Mouse (Mus musculus) thymus, postnatal 36 days (tissue): ENCODE data around the gene 2210016F16Rik.
A peak's percentile ranks its signal among the peaks of the same experiment; 100 is the strongest.
"Not testable (repeated sequence)": the region's sequence is repeated elsewhere in the genome, so short reads cannot be mapped to it uniquely, and the experiment has no call there.

Experiments
- DNase-seq, 2 experiments: peaks; one replicate each; pipeline ENCODE4 v3.0.0; 2022; ENCODE audit warnings: mixed read lengths in 2 of 2

The 2210016F16Rik gene

DNA sequence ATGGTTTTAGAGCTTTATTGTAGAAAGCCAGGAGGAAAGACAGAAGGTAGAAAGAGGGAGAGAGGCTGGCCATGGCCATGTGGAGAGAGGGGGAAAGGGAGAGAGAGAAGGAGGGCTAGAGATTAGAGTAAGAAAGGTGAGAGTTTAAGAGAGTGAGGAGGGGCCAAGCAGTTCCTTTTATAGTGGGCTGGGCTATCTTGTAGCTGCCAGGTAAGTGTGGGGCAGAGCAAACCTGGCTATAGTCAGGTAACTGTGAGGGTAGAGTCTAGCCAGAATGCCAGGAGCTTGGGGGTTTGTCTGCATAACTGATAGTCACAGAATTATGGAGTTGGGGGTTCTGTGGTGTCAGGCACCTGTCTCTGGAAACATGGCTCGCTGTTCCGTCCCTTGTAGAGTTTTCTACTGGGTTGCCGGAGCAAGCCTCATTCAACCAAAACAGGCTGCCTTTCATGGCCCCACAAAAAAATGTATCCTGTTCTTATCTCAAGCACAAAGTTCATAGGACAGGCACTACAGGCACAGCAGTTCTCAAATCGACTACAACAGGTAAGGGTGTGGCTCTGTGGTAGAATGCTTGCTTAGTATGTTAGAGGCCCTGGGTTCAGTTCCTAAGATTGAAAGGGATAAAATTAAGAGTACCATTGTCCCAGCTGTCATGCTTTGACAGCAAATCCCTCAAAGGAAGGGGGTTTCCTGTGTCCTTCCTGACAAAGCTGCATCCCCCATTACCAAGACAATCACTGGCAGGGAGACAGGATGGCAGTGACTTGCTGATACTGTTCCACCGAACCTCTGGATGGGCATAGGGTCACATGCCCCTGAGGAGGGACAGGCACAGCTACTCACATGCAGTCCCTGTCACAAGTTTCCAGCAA lies 12.5 kb downstream of the 2210016F16Rik start:
- no peak for DNase-seq

DNA sequence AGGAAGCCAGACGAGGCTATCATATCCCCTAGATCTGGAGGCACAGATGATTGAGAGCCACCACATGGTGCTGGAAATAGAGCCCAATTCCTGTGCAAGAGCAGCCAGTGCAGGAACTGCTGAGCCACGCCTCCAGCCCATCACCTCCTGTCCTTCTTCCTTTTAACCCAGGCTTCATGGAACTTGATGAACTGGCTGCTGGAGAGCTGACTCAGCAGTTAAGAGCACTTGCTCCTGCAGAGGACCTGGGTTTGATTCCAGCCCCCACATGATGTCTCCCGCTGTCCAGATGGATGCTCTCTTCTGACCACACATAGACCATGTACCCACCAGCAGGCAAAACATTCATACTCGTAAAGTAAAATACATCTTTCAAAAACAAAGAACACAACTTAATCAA lies 16.2 kb downstream of the 2210016F16Rik start:
- no peak for DNase-seq

DNA sequence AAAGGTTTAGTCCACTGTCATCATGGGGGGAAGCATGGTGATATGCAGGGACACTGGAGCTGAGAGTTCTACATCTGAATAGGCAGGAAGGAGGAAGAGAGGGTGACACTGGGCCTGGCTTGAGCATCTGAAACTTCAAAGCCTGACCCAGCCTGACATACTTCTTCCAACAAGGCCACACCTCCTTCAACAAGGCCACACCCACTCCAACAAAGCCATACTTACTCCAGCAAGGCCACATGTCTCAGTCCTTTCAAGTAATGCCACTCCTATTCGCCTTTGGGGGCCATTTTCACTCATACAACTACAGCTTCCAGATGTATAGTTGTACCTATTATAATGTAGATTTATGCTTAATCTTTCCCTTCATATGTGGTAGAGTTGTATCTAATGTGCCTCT lies 17.4 kb downstream of the 2210016F16Rik start:
- DNase-seq: no peak

DNA sequence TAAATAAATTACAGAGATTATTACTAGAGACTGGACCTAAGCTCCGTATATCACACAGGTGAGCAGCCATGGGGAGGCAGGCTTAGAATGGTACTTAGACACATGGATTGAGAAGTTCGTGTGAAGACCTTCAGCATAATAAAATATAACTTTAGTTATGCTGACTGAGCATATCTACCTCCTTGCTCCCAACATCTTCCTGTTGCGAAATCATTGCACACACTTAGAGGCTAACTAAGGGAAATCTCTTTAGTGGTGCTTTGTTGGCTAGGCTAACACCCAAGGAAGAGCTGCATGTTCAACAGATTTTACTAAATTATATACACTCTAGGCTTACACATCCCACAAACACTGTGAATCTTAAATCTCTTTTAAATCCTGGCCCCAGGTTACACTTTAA lies 18.7 kb downstream of the 2210016F16Rik start:
- no peak for DNase-seq

DNA sequence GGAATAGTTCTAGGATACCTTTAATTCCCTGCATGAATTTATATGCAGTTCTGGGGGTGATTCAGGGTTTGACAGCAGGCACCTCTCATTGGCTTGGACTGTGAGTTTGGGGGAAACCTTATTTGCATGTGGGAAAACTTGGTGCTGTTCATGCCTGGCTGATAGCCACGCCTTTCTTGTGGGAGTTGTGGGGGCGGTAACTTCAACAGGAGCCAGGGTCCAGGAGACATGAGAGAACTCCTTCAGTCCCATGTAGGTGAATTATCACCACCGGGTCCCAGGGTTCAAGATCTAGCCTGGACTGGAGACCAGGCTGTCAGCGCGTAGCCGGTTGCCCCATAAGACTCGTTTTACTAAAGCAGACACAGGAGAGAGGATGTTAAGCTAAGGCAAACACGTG lies 19.8 kb downstream of the 2210016F16Rik start:
- not testable (repeated sequence) for DNase-seq

DNA sequence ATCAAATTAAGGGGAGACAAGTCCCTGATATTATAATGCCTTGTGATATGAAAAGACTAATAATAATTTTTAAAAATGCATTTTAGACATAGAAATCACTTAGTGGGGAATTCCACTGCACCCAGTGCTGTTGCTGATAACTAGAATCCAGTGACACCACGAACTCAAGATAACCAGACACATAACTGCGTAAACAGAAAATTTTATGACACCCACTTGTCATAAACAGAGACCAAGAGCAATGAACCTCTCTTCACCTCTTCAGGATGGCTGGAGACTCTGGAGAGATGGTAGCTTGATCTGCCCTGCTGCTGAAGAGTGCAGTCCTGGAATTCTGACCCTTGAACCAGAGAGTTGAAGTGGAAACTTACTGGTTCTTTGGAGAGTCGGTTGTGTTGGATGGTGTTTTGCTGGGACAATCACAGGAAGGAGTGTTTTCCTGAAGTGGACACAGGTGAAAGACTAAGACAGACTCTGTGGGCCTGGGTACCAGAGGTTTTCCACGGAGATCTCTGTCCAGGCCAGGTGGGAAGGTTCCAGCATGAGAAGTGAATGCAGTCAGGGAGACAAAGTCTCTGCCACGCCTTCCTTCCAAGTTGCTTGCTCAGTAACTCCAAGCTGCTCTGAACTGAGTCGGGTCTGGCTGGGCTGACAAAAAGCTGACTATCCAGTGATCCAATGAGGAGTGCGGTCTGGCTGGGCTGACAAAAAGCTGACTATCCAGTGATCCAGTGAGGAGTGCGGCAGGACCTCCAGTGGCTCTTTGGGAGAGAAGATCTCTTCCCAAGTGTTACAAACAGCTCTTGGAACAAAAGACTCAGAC lies 20.5 kb downstream of the 2210016F16Rik start:
- DNase-seq: no peak

DNA sequence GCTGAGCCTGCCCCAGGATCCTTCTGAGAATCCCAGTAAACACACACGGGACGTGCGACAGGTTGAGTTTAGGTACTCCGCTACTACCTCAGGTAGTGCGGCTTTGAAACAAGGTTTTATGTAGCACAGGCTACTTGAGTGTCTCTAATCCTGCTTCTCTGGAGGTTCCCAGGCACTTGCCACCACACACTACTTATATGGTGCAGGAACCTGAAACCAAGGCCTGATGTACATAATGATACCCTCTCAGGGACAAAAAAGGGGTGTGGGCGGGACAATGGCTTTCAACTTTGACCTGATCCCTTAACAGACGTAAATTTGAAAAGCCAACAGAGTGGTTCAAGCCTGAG lies 25.7 kb downstream of the 2210016F16Rik start:
- DNase-seq: no peak

DNA sequence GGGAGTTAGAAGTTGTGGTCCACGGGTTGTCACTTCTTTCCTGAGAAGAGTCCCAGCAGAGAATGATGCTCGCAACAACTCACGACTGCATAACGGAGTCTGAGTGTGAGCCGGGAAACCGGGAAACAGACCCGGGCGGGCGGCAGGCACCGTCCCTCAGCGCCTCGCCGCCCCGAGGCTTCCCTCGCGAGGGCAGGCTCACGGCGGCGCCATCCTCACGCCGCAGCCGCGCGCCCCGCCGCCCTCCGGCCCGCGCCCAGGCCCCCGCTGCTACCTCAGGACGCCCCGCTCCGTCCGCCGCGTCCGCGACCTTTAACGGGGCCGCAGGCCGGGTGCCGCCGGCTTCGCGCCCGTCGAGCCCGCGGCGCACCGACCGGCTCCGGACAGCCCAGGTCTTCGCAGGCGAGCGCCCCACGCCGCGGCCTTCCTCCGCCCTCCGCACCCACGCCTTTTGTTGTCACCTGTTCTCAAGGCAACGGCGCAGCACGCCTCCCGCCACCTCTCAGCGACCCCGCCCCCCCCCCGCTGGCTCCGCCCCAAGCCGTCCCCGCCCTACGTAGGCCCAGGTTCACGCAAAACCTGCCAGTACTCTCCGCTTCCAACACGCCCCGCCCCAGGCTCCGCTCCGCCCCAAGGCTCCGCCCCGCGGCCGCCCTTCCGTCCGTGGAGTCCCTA lies 26.3 kb downstream of the 2210016F16Rik start, which contains the start of gene Kif27:
Kif27 (minus strand) TSS at position 494 of the 675 bp plus-strand sequence.
- DNase-seq: peak; percentile 88 to 90

DNA sequence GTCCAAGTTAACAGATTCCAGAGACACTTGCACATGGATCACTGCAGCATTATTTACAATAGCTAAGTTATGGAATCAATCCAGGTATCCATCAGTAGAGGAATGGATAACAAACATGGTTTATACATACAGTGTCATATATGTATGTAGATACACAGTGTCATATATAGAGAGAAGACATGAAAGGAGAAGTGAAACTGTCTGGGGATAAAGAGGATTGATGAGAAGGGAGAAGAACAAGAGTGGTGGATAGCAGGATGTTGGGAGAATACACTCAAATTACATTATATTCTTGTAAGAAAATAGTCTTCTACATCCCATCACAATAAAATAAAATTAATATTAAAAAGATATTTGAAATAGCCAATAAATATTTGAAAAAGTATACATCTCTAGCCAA lies 32.0 kb downstream of the 2210016F16Rik start:
- DNase-seq: no peak

DNA sequence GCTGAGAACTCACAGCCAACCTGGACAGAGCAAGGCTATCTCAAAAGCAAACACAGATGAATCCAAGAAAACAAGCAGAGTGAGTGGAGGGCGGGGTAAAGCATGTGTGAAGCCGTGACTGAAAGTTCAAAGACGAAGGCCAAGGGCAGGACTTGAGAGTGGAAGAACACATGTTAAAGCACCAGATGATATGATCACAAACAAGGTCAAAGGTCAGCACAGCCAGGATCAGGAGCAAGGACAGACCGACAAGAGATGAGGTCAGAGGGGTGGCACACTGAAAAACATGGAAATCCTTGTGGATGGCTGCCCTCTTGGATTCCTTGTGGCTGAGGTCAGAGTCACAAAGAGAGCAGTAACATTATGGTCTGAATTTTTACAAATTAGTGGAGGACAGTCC lies 34.4 kb downstream of the 2210016F16Rik start:
- DNase-seq: no peak

DNA sequence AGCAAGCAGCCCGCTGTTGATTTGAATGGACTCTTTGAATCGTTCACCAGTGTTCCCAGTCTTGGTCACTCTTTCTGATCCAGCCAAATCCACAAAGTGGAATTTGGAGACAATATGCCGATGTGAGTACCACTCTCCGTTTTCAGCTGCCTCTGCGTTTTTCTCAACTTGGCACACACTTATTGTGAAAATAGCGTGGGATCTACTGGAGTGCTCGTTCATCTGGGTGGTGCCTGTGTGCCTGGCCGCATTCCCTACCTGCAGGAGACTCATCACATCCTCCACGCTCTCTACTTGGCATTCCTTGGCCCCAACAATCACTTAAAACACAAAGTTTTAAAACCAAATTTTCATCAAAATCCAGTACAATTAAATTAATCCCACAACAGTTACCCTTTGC lies 40.5 kb downstream of the 2210016F16Rik start:
- no peak for DNase-seq

DNA sequence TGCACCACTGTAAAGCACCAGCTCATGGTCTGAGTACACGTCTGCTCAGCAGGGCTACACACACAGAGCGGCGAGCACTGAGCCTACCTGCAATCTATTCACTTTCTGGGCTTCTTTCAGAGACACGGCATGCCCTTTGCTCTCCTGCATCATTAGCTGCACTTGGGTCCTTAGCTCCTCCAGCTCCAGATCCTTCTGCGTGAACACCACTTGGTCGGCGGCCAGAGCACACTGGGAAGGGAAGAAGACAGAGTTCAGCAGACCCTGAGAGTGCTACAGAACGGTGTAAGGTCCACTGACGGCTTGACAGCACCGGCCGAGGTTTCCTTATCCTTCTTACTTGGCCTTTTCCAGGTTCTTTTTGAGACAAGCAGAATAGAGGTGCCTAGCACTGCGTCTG lies 47.6 kb downstream of the 2210016F16Rik start:
- no peak for DNase-seq

DNA sequence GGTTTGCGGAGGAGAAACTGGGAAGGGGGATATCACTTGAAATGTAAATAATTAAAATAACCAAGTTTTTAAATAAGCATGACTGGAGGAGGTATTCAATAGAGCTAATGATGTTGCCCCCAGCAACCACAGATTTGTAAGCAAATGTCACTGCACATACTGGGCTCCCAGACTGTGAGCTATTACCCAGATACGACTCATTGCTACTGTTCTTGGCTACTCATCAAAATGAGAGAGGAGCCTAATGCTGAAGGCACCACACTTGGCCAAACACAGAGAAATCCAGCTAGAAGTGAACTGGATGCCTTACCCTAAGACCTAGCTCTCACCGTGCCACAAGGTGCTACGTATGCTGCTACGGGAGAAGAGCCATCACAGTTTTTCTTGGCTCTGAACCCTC lies 50.9 kb downstream of the 2210016F16Rik start:
- DNase-seq: no peak
